Mouse (Mus musculus): ENCODE data around the gene Ifit1. TPM values are rescaled to one million over a fixed set of nuclear protein-coding genes. Genes with fewer than 3 reads are reported as not detected.

Ifit1 gene
- polyA plus RNA-seq, 1 experiment from 2014 or later, result 0.36 TPM

GRCm38 (mm10) chr19:34699300-34699699 is 58.6 kb downstream of the Ifit1 start:
- DNase-seq (ENCODE audit: low spot score) (no peak), ATAC-seq (ENCODE audit: low FRiP score) (no peak)
- Histone ChIP-seq H3K4me3 (ENCODE audit: low read depth, low read length) (no peak overlapping the region), H3K9me3 (ENCODE audit: control insufficient read depth, low read length) (no peaks in the 10 kb centered on the region), H3K9ac (ENCODE audit: low read depth, low read length) (no peak overlapping the region), H3K27me3 (ENCODE audit: control insufficient read depth, insufficient read depth, low read length) (no peaks in the 10 kb centered on the region), H3K4me2 (replicated peaks; ENCODE audit: low read depth, low read length) (no peak overlapping the region), H3K36me3 (ENCODE audit: control insufficient read depth, insufficient read depth, low read length) (no peaks in the 10 kb centered on the region), H3K4me1 (replicated peaks; ENCODE audit: control insufficient read depth, insufficient read depth, low read length) (no peaks in the 10 kb centered on the region), H3K27ac (ENCODE audit: low read depth, low read length) (no peak overlapping the region)
- 74% methylated on average over 2 of the region's 2 CpGs for WGBS

Other genes with a start within 250 kb of the Ifit1 start
- gene Ch25h, start 165.7 kb upstream of the Ifit1 start, polyA plus RNA-seq (2014; fragmentation: Nextera tagmentation; extraction: Ambion mirVana), result 0.42 and 1.0 TPM in 2 replicates
- gene Lipa, start 113.4 kb upstream of the Ifit1 start, polyA plus RNA-seq (2014; fragmentation: Nextera tagmentation; extraction: Ambion mirVana), result 27.3 and 28.2 TPM in 2 replicates
- 3.7 and 4.2 TPM in 2 replicates for gene Ifit2, start 90.2 kb upstream of the Ifit1 start, polyA plus RNA-seq (2014; fragmentation: Nextera tagmentation; extraction: Ambion mirVana)
- gene Ifit3, start 57.3 kb upstream of the Ifit1 start, polyA plus RNA-seq (2014; fragmentation: Nextera tagmentation; extraction: Ambion mirVana), result 0.15 and 0.19 TPM in 2 replicates
- gene Ifit1bl1, start 38.9 kb upstream of the Ifit1 start, polyA plus RNA-seq (2014; fragmentation: Nextera tagmentation; extraction: Ambion mirVana), result 0.25 and 0.42 TPM in 2 replicates
- 0.28 TPM in 1 of 2 replicates, not detected in the other for gene Ifit3b, start 32.9 kb upstream of the Ifit1 start, polyA plus RNA-seq (2014; fragmentation: Nextera tagmentation; extraction: Ambion mirVana)
- gene Ifit1bl2, start 128 bp upstream of the Ifit1 start, polyA plus RNA-seq (2014; fragmentation: Nextera tagmentation; extraction: Ambion mirVana), result 0.07 and 0.19 TPM in 2 replicates
- gene Slc16a12, start 106.4 kb downstream of the Ifit1 start, polyA plus RNA-seq (2014; fragmentation: Nextera tagmentation; extraction: Ambion mirVana), result 2.2 and 3.1 TPM in 2 replicates
- 8.1 and 12.5 TPM in 2 replicates for gene Pank1, start 238.6 kb downstream of the Ifit1 start, polyA plus RNA-seq (2014; fragmentation: Nextera tagmentation; extraction: Ambion mirVana)

Measured in hindbrain, embryonic 11.5 days (tissue).